Mouse (Mus musculus) testis, adult 2 months (tissue): ENCODE results near the gene Smpd4.

Experiments
- CTCF ChIP-seq: fragments of 200-500 bp; IDR thresholded peaks from 2 replicates; pipeline ENCODE4 v1.5.1; 2012; ENCODE audit warnings: low read depth, mild to moderate bottlenecking, inconsistent platforms, low read length, moderate library complexity; ENCODE audit not compliant: control insufficient read depth, insufficient read depth, insufficient replicate concordance
- POLR2A ChIP-seq: fragments of 200-500 bp; IDR thresholded peaks from 2 replicates; pipeline ENCODE4 v1.6.1; 2012; ENCODE audit warnings: low read depth, mild to moderate bottlenecking, inconsistent platforms, low read length, moderate library complexity; ENCODE audit not compliant: control insufficient read depth

DNA sequence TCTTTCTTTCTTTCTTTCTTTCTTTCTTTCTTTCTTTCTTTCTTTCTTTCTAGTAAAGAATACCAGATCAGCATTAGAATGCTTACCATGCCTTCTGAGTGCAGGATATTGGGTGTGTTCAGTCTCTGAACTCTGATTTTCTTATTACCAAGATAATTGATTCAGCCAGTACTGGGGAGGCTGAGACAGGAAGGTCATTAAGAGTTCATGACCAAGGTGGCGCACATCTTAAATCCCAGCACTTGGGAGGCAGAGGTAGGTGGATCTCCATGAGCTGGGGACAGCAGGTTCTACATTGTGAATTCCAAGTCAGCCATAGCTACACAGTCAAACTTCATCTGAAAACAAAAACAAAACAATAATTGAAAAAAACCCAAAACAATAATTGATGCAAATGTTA lies 2.8 kb downstream of the Smpd4 start:
- TF ChIP-seq CTCF (no peak), POLR2A (no peak)
